Mouse (Mus musculus): ENCODE data around the gene Rpusd3. TPM values are rescaled to one million over a fixed set of nuclear protein-coding genes. Genes with fewer than 3 reads are reported as not detected.

The Rpusd3 gene
- polyA plus RNA-seq (2014; fragmentation: Nextera tagmentation; extraction: Ambion mirVana): 27.7 and 27.9 TPM in 2 replicates

DNA sequence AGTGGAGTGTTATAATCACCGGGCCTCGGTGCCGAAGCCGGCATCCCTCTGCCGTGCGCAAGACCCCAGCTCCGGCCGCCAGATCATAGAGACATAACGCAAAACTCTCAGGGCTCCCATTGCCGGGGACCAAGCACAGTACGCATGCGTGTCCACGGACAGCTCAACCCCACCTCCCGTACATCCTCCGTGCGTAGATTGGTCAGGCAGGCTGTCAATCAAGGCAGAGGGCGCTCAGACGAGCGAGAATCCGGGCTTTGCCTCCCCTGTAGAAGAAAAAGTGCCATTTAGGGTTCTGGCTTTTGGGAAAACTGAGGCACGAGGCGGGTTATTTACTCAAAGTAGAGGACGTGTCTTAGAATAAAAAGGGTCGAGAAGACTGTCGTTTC, at the start of gene Rpusd3:
Gene Rpusd3 (minus strand): TSS at position 142 of the 389 bp plus-strand sequence.
- no peaks in the 10 kb centered on the region for H3K36me3 ChIP-seq (ENCODE audit: control insufficient read depth, insufficient read depth, low read length)
- peak within 1 kb of the TSS; percentile 67 for H3K4me3 ChIP-seq (ENCODE audit: low read depth, low read length)
- DNase-seq (ENCODE audit: low spot score): peak; percentile 97
- no peaks in the 10 kb centered on the region for H3K27me3 ChIP-seq (ENCODE audit: control insufficient read depth, insufficient read depth, low read length)
- H3K9ac ChIP-seq (ENCODE audit: low read length): peak within 1 kb of the TSS; percentile 81
- peaks cover 6% of the 10 kb centered on the region; the same call in 1 of the 2 replicates for H3K4me1 ChIP-seq (ENCODE audit: control insufficient read depth, insufficient read depth, low read length)
- no peaks in the 10 kb centered on the region for H3K9me3 ChIP-seq (ENCODE audit: control insufficient read depth, low read length)
- peak within 1 kb of the TSS; percentile 94 for H3K4me2 ChIP-seq (ENCODE audit: low read depth)
- no peak within 1 kb of the TSS for H3K27ac ChIP-seq (ENCODE audit: low read depth, low read length)
- ATAC-seq (ENCODE audit: insufficient read depth, low FRiP score, low TSS enrichment): peak; percentile 97
- under 1% methylated on average over 25 of the region's 25 CpGs for WGBS

DNA sequence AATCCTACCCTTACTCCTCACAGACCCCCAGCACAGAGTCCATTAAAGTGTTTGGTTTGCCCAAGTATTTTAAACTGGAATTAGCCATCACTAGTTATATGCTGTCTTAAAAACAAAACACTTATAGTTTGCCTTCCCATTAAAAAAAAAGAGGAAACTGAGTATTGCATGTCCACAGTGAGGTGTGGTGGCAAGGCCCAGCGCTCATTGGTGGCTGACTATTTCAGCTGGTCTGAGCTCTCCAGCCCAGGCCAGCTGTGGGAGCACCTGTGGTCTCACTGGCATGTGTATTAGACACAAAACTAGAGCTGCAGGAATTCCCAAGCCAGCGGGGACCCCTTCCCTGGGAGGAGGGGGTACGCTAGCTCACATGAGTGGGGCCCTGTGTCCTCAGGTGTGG, 49.4 kb upstream of the Rpusd3 start:
- H3K4me2 ChIP-seq (ENCODE audit: low read depth): no peak overlapping the region
- ATAC-seq (ENCODE audit: insufficient read depth, low FRiP score, low TSS enrichment) (no peak), DNase-seq (ENCODE audit: low spot score) (no peak)
- WGBS: 63% methylated on average over 3 of the region's 3 CpGs
- H3K9ac ChIP-seq (ENCODE audit: low read length): no peak overlapping the region
- peaks cover 7% of the 10 kb centered on the region; the same call in 1 of the 2 replicates for H3K27me3 ChIP-seq (ENCODE audit: control insufficient read depth, insufficient read depth, low read length)
- H3K4me3 ChIP-seq (ENCODE audit: low read depth, low read length): no peak overlapping the region
- no peak overlapping the region for H3K27ac ChIP-seq (ENCODE audit: low read depth, low read length)
- H3K4me1 ChIP-seq (ENCODE audit: control insufficient read depth, insufficient read depth, low read length): peaks cover 5% of the 10 kb centered on the region
- H3K9me3 ChIP-seq (ENCODE audit: control insufficient read depth, low read length): no peaks in the 10 kb centered on the region
- H3K36me3 ChIP-seq (ENCODE audit: control insufficient read depth, insufficient read depth, low read length): no peaks in the 10 kb centered on the region

DNA sequence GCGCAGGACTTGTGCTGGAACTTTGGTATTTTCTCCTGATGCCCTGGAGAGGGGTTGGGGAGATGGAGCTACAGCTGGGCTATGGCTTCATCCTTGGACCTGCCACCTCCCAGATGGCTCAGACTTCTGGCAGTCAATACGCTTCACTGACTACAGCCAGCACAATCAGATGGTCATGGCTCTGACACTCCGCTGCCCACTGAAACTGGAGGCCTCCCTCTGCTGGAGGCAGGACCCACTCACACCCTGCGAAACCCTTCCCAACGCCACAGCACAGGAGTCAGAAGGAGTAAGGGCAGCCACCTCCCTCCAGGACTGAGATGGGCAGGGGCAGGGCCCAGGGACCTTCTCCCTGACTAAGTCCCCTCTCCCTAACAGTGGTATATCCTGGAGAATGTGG, 46.5 kb upstream of the Rpusd3 start:
- ATAC-seq (ENCODE audit: insufficient read depth, low FRiP score, low TSS enrichment) (no peak), DNase-seq (ENCODE audit: low spot score) (no peak)
- Histone ChIP-seq H3K27ac (ENCODE audit: low read depth, low read length) (no peak overlapping the region), H3K9ac (ENCODE audit: low read length) (no peak overlapping the region), H3K27me3 (ENCODE audit: control insufficient read depth, insufficient read depth, low read length) (peaks cover 5% of the 10 kb centered on the region; the same call in 1 of the 2 replicates), H3K36me3 (ENCODE audit: control insufficient read depth, insufficient read depth, low read length) (no peaks in the 10 kb centered on the region), H3K4me2 (ENCODE audit: low read depth) (no peak overlapping the region), H3K4me1 (ENCODE audit: control insufficient read depth, insufficient read depth, low read length) (peaks cover 5% of the 10 kb centered on the region; the same call in 1 of the 2 replicates), H3K4me3 (ENCODE audit: low read depth, low read length) (no peak overlapping the region), H3K9me3 (ENCODE audit: control insufficient read depth, low read length) (no peaks in the 10 kb centered on the region)
- 53% methylated on average over 5 of the region's 5 CpGs for WGBS

- Histone ChIP-seq H3K36me3 (ENCODE audit: control insufficient read depth, insufficient read depth, low read length) (no peaks in the 10 kb centered on the region), H3K4me2 (ENCODE audit: low read depth) (no peak overlapping the region), H3K4me3 (ENCODE audit: low read depth, low read length) (no peak overlapping the region), H3K4me1 (ENCODE audit: control insufficient read depth, insufficient read depth, low read length) (no peaks in the 10 kb centered on the region), H3K9ac (ENCODE audit: low read length) (no peak overlapping the region), H3K27me3 (ENCODE audit: control insufficient read depth, insufficient read depth, low read length) (no peaks in the 10 kb centered on the region), H3K9me3 (ENCODE audit: control insufficient read depth, low read length) (no peaks in the 10 kb centered on the region), H3K27ac (ENCODE audit: low read depth, low read length) (no peak overlapping the region)
- DNase-seq (ENCODE audit: low spot score) (no peak), ATAC-seq (ENCODE audit: insufficient read depth, low FRiP score, low TSS enrichment) (no peak)
- 70% methylated on average over 7 of the region's 7 CpGs for WGBS
These were observed 44.9 kb upstream of the Rpusd3 start for GRCm38 (mm10) chr6:113464040-113464439.

DNA sequence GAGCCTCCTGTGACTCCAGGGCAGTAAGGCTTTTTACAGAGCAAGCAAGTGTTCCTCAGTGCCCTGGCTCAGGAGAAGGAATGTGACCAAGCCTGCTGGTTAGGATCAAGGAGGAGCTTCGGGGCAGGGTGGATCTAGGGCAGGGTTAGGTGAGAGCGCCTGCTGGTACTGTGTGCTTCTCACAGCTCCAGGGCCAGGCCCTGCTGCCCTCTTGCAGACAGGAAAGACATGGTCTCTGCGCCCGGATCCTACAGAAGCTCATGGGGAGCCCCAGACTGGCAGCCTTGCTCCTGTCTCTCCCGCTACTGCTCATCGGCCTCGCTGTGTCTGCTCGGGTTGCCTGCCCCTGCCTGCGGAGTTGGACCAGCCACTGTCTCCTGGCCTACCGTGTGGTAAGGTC, 39.5 kb upstream of the Rpusd3 start:
- no peaks in the 10 kb centered on the region for H3K27me3 ChIP-seq (ENCODE audit: control insufficient read depth, insufficient read depth, low read length)
- 72% methylated on average over 10 of the region's 10 CpGs for WGBS
- H3K4me3 ChIP-seq (ENCODE audit: low read depth, low read length): no peak overlapping the region
- no peak overlapping the region for H3K4me2 ChIP-seq (ENCODE audit: low read depth)
- H3K9me3 ChIP-seq (ENCODE audit: control insufficient read depth, low read length): no peaks in the 10 kb centered on the region
- DNase-seq (ENCODE audit: low spot score) (no peak), ATAC-seq (ENCODE audit: insufficient read depth, low FRiP score, low TSS enrichment) (no peak)
- H3K36me3 ChIP-seq (ENCODE audit: control insufficient read depth, insufficient read depth, low read length): no peaks in the 10 kb centered on the region
- H3K4me1 ChIP-seq (ENCODE audit: control insufficient read depth, insufficient read depth, low read length): no peaks in the 10 kb centered on the region
- H3K9ac ChIP-seq (ENCODE audit: low read length): no peak overlapping the region
- H3K27ac ChIP-seq (ENCODE audit: low read depth, low read length): no peak overlapping the region

DNA sequence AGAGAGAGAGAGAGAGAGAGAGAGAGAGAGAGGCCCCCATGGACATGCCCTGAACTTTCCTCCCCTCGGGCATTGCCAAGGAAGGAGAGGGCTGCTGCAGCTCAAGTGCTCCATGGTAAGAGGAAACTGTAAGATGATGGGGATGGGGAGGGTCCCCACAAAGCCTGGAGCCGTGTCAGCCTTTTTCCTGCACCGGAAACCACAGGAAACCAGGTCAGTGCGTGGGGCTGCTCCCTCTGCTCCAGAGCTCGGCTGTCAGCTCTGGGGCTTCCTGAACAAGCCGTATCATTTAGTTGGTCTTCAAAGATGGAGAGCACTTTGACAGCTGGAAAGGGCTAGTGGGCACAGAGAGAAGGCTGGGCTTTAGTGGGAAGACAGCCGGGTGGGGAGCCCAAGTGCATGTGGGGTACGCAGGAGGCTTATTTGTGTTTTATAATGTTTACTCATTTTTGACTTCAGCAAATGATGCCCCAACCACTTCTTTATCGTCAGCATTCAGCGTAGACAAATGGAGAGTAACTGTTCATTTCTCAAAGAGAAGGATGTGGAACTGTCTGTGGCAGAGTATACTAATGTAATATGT, 38.9 kb upstream of the Rpusd3 start, which contains the start of gene Il17re:
Gene Il17re (plus strand): TSS at position 533 of the 583 bp plus-strand sequence.
- Histone ChIP-seq H3K4me3 (ENCODE audit: low read depth, low read length) (no peak within 1 kb of the TSS), H3K27ac (ENCODE audit: low read depth, low read length) (no peak within 1 kb of the TSS), H3K9ac (ENCODE audit: low read length) (no peak within 1 kb of the TSS), H3K4me1 (ENCODE audit: control insufficient read depth, insufficient read depth, low read length) (no peaks in the 10 kb centered on the region), H3K27me3 (ENCODE audit: control insufficient read depth, insufficient read depth, low read length) (no peaks in the 10 kb centered on the region), H3K4me2 (ENCODE audit: low read depth) (no peak within 1 kb of the TSS), H3K9me3 (ENCODE audit: control insufficient read depth, low read length) (no peaks in the 10 kb centered on the region), H3K36me3 (ENCODE audit: control insufficient read depth, insufficient read depth, low read length) (no peaks in the 10 kb centered on the region)
- 76% methylated on average over 10 of the region's 10 CpGs for WGBS
- no peak for DNase-seq (ENCODE audit: low spot score)
- ATAC-seq (ENCODE audit: insufficient read depth, low FRiP score, low TSS enrichment): no peak

DNA sequence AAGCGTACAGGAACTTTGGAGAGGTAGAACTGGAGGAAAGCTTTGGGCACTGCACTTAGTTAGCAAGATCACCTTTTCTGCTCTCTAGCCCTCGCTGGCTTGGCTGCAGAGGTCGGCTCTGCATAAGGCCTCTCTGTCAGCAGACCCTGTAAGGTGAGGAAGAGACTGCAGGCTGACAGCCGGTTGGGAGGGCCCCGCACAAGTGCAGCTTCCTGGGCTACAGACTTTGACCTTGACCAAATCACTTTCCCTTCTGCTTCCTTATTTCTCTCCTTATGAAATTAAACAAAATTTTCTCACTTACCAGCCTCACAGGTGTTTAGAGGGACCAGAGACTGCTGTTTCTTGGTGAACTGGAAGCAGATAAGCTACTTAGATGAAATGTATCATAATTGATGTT, 35.9 kb upstream of the Rpusd3 start:
- Histone ChIP-seq H3K36me3 (ENCODE audit: control insufficient read depth, insufficient read depth, low read length) (no peaks in the 10 kb centered on the region), H3K4me2 (ENCODE audit: low read depth) (no peak overlapping the region), H3K27me3 (ENCODE audit: control insufficient read depth, insufficient read depth, low read length) (no peaks in the 10 kb centered on the region), H3K27ac (ENCODE audit: low read depth, low read length) (no peak overlapping the region), H3K9ac (ENCODE audit: low read length) (no peak overlapping the region), H3K4me1 (ENCODE audit: control insufficient read depth, insufficient read depth, low read length) (no peaks in the 10 kb centered on the region), H3K9me3 (ENCODE audit: control insufficient read depth, low read length) (no peaks in the 10 kb centered on the region), H3K4me3 (ENCODE audit: low read depth, low read length) (no peak overlapping the region)
- ATAC-seq (ENCODE audit: insufficient read depth, low FRiP score, low TSS enrichment) (no peak), DNase-seq (ENCODE audit: low spot score) (no peak)
- WGBS: 70% methylated on average over 5 of the region's 5 CpGs

DNA sequence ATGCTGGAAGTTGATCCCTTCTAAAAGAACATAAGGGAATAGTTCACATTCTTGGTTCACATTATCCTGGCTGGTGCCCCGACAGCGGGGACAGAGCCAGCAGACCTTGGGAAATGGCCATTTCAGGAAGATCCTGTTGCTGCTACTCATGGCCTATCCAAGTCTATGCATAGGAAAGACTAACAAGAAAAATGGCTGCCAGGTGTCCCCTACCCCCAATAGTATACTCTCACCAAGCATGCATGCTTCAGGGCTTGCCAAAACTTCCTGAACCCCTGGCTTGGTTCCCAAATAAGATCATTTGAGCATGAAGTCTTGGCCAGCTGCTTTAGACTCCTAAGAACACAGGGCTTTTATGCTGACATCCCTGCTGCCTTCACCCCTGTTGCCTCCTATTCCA, 32.7 kb upstream of the Rpusd3 start:
- WGBS: 88% methylated on average over 2 of the region's 2 CpGs
- no peak for ATAC-seq (ENCODE audit: insufficient read depth, low FRiP score, low TSS enrichment)
- H3K27ac ChIP-seq (ENCODE audit: low read depth, low read length): no peak overlapping the region

GRCm38 (mm10) chr6:113447639-113448038, 28.5 kb upstream of the Rpusd3 start:
- WGBS: 93% methylated on average over 4 of the region's 4 CpGs
- Histone ChIP-seq H3K9ac (ENCODE audit: low read length) (no peak overlapping the region), H3K27ac (ENCODE audit: low read depth, low read length) (no peak overlapping the region), H3K4me1 (ENCODE audit: control insufficient read depth, insufficient read depth, low read length) (peaks cover 5% of the 10 kb centered on the region; the same call in 1 of the 2 replicates), H3K9me3 (ENCODE audit: control insufficient read depth, low read length) (no peaks in the 10 kb centered on the region), H3K4me2 (ENCODE audit: low read depth) (no peak overlapping the region), H3K27me3 (ENCODE audit: control insufficient read depth, insufficient read depth, low read length) (no peaks in the 10 kb centered on the region), H3K36me3 (ENCODE audit: control insufficient read depth, insufficient read depth, low read length) (peaks cover 13% of the 10 kb centered on the region), H3K4me3 (ENCODE audit: low read depth, low read length) (no peak overlapping the region)
- no peak for ATAC-seq (ENCODE audit: insufficient read depth, low FRiP score, low TSS enrichment)
- DNase-seq (ENCODE audit: low spot score): no peak

More for the DNA sequence above, 32.7 kb upstream of the Rpusd3 start:
- H3K9ac ChIP-seq (ENCODE audit: low read length): no peak overlapping the region
- H3K9me3 ChIP-seq (ENCODE audit: control insufficient read depth, low read length): no peaks in the 10 kb centered on the region
- H3K4me2 ChIP-seq (ENCODE audit: low read depth): no peak overlapping the region
- H3K27me3 ChIP-seq (ENCODE audit: control insufficient read depth, insufficient read depth, low read length): no peaks in the 10 kb centered on the region
- no peak for DNase-seq (ENCODE audit: low spot score)
- H3K36me3 ChIP-seq (ENCODE audit: control insufficient read depth, insufficient read depth, low read length): peaks cover 13% of the 10 kb centered on the region
- H3K4me1 ChIP-seq (ENCODE audit: control insufficient read depth, insufficient read depth, low read length): no peaks in the 10 kb centered on the region
- no peak overlapping the region for H3K4me3 ChIP-seq (ENCODE audit: low read depth, low read length)
